ENCODE assay signal across 8 mouse cellular contexts in genomic region chr5:149428347-149428746, GRCm38 (mm10). TPM values are rescaled to one million over a fixed set of nuclear protein-coding genes. Genes with fewer than 3 reads are reported as not detected.
DNase-seq lines count a peak whose midpoint lies in the region; ATAC-seq lines count a peak whose summit lies in the region.

No protein-coding gene starts in this region.

- H3K9ac ChIP-seq in heart, embryonic 16.5 days (ENCODE audit: low read length): 0 out of 2 replicates have a peak overlapping the region, but pooled peaks have one; percentile 16
- no peak overlapping the region for H3K9ac ChIP-seq in midbrain, embryonic 13.5 days (replicated peaks)

- H3K27ac ChIP-seq in heart, embryonic 16.5 days (ENCODE audit: low read length): peak overlapping the region; percentile 82
- peak overlapping the region; percentile 75 for H3K27ac ChIP-seq in midbrain, embryonic 13.5 days

- intact Hi-C loops in heart, postnatal 36 days (cut with DNase I): no loop called here

- ATAC-seq in heart, embryonic 16.5 days (replicated peaks; ENCODE audit: extremely low read depth, insufficient read depth, low FRiP score): peak; percentile 87
- peak; percentile 92 for ATAC-seq in midbrain, embryonic 13.5 days

- peak overlapping the region; percentile 14 for H3K4me2 ChIP-seq in heart, embryonic 16.5 days (ENCODE audit: low read depth, low read length)
- no peak overlapping the region for H3K4me2 ChIP-seq in midbrain, embryonic 13.5 days (replicated peaks)

- WGBS in heart, embryonic 16.5 days: 9% methylated on average over 6 of the region's 6 CpGs
- WGBS in midbrain, embryonic 13.5 days: 4% methylated on average over 6 of the region's 6 CpGs

- H3K4me1 ChIP-seq in heart, embryonic 16.5 days (ENCODE audit: control insufficient read depth, insufficient read depth, low read length): peaks cover 12% of the 10 kb centered on the region
- H3K4me1 ChIP-seq in midbrain, embryonic 13.5 days (replicated peaks): peaks cover 19% of the 10 kb centered on the region

- no peaks in the 10 kb centered on the region for H3K27me3 ChIP-seq in heart, embryonic 16.5 days (ENCODE audit: control insufficient read depth, insufficient read depth, low read length)
- H3K27me3 ChIP-seq in midbrain, embryonic 13.5 days: 0 out of 2 replicates have a peak, but pooled peaks cover 3% of the 10 kb centered on the region

- no peaks in the 10 kb centered on the region for H3K36me3 ChIP-seq in heart, embryonic 16.5 days (ENCODE audit: control insufficient read depth, insufficient read depth)
- H3K36me3 ChIP-seq in midbrain, embryonic 13.5 days: no peaks in the 10 kb centered on the region

- no peak overlapping the region for H3K4me3 ChIP-seq in heart, embryonic 16.5 days (ENCODE audit: low read length)
- H3K4me3 ChIP-seq in midbrain, embryonic 13.5 days (replicated peaks): no peak overlapping the region

- DNase-seq in heart, postnatal 36 days: no peak
- DNase-seq in embryo, embryonic 10.5 days (ENCODE audit: low spot score): peak; percentile 79
- peak; percentile 33 for DNase-seq in hindlimb bud, embryonic 11.5 days (ENCODE audit: extremely low spot score, low read depth, low spot score)
- DNase-seq in thymus, postnatal 14 days: peak; percentile 87
- DNase-seq in gastrocnemius, adult 8-10 months (ENCODE audit: low spot score in 2 of 2): no peak
- DNase-seq in layer of hippocampus, postnatal 36 days: no peak

- no peaks in the 10 kb centered on the region; the same call in 1 of the 2 replicates for H3K9me3 ChIP-seq in heart, embryonic 16.5 days (replicated peaks; ENCODE audit: control insufficient read depth, low read length)
- no peaks in the 10 kb centered on the region for H3K9me3 ChIP-seq in midbrain, embryonic 13.5 days

RNA-seq across cellular contexts. Expression of gene Tex26, which starts 11.1 kb away (rescaled TPM):
- polyA plus RNA-seq in heart, embryonic 16.5 days (2015; fragmentation: Nextera tagmentation; extraction: Ambion mirVana): 0.28 and 0.69 TPM in 2 replicates
- total RNA-seq in heart, postnatal 36 days (2021): not detected
- polyA plus RNA-seq in midbrain, embryonic 13.5 days (2015; fragmentation: Nextera tagmentation; extraction: Ambion mirVana): 2.3 and 2.5 TPM in 2 replicates
- not detected for total RNA-seq in gastrocnemius, adult 8-10 months (2022)
- total RNA-seq in layer of hippocampus, postnatal 36 days (2021): under 1 TPM; 0.30 to 0.73 TPM

RNA-seq across cellular contexts. Expression of gene Medag, which starts 16.8 kb away (rescaled TPM):
- polyA plus RNA-seq in heart, embryonic 16.5 days (2015; fragmentation: Nextera tagmentation; extraction: Ambion mirVana): 1.6 and 2.2 TPM in 2 replicates
- total RNA-seq in heart, postnatal 36 days (2021): 10 to 100 TPM; 15.3 to 20.8 TPM
- polyA plus RNA-seq in midbrain, embryonic 13.5 days (2015; fragmentation: Nextera tagmentation; extraction: Ambion mirVana): 1.9 and 2.3 TPM in 2 replicates
- total RNA-seq in gastrocnemius, adult 8-10 months (2022): 10 to 100 TPM in 2 of 4 experiments, 1 to 10 TPM in 2; 6.8 to 11.4 (median 9.4) TPM
- total RNA-seq in layer of hippocampus, postnatal 36 days (2021): 1 to 10 TPM; 2.8 to 3.2 TPM

Comparison
In these comparisons a context has a peak if more than half of its experiments do, and no peak if none do; other contexts are left out.
1. DNase-seq: peak in embryo, embryonic 10.5 days (single experiment), hindlimb bud, embryonic 11.5 days (single experiment) and thymus, postnatal 14 days (single experiment); none in heart, postnatal 36 days (0 of 2), gastrocnemius, adult 8-10 months (0 of 2) and layer of hippocampus, postnatal 36 days (0 of 2).